Mouse (Mus musculus) left cerebral cortex, adult 9 months (tissue): ENCODE results near the gene Pde4d.

Source experiments
- DNase-seq, 2 experiments: peaks; one replicate each; pipeline ENCODE4 v3.0.0; 2022; ENCODE audit warnings: low spot score in 2 of 2

Pde4d gene

DNA sequence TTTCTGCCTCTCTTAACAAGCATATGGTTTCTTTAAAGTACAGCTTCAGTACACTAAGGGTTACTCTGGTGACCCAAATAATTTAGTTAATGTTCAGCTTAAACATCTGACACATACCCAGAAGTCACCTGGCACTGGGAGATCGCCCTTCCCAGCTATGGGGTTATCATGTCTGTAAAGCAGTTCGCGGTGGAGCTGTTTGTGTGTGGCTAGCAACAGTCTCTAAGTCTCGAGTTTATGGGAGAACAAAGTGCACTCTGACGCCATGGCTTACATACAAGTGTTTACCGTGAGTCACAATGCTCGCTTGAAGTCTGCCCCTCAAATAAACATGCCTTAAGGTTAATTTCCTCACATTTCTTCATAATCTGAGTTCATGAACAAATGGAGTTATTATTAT, 1053.0 kb downstream of the Pde4d start:
- no peak for DNase-seq

- no peak for DNase-seq
These were observed 1057.0 kb downstream of the Pde4d start for GRCm38 (mm10) chr13:109506754-109507153.

- DNase-seq = no peak
These were observed 1058.7 kb downstream of the Pde4d start for GRCm38 (mm10) chr13:109508472-109508871.

GRCm38 (mm10) chr13:109518194-109518593, 1068.4 kb downstream of the Pde4d start:
- DNase-seq = no peak

DNA sequence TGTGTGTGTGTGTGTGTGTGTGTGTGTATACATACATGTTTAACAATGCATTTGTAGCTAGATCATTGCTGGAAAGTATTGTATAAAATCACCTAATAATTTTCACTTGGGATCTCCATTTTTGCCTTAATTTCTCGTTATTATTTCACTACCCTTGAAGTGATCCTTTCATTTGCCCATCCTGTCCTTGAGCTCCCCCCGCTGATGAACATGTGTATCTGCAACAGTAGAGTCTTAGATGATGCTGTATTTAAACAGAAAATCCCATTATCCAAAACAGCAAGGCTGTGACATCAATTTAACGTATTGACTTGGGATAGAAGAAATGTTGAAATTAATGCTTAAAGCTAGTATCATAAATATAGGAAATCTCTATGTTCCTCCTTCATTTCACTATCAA, 1069.7 kb downstream of the Pde4d start:
- no peak for DNase-seq

- DNase-seq = no peak
These were observed 1070.4 kb downstream of the Pde4d start for GRCm38 (mm10) chr13:109519966-109520646.

GRCm38 (mm10) chr13:109533838-109534523, 1084.2 kb downstream of the Pde4d start:
- no peak for DNase-seq

DNA sequence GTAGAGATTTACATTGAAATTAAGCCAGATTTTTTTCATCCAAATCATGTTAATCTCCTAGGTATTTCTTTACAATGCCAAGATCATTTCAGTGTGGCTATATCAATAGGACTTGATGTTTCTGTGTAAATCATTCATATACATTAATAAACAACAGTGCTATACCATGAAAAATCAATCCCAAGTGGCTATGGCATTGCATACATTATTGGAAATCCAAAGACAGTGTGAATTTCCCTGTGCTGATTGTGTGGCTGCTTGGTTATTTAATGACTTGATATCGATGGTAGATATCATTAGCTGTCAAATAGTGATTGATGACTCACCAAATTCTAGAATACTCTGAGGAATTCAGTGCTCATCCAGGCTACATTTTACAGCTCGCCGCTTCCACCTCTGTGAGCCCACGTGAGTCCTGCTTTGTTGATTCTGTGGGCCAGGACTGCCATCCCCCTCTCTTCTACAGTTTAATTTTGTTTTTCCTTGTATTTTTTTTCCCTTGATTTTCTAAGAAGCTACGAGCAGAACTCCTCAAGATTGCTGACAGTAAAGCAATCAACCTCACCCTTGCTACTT, 1085.0 kb downstream of the Pde4d start:
- no peak for DNase-seq

DNA sequence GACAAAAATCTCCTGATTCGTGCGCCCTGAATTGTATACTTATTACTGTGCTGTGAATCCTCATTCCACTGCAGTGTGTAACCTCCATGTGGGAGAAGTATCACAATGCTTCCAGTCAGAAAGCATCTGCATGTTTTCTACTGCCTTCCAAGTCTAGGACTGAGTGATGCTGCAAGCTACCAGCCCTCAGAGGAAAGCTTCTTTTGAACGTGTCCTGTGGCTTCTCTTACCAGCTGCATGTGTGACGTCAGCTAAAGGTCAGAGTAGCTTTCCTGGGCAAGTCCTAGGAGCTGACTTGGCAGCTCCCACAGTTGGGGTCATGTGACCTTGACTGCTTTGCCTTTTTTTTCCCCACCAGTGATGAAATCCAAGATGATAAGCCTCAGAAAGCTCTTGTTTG, 1086.9 kb downstream of the Pde4d start:
- DNase-seq = no peak

DNA sequence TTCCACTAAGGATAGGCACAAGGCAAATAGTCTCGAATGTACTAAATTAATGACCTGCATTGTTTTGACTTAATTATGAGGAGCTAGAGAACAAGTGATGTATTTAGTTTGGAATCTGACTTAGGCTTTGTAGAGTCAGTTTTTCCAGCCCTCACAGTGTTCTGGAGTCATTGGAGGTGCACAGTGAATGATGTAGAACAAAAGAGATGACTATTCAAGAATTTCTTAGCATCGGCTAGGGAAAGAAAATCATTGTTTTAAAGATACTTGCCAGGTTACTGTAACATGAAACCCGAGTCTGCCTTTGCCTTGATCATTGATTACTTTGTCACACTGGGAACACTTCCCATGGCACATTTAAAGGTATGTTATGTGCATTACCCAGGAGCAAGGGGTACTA, 1089.6 kb downstream of the Pde4d start:
- DNase-seq = no peak

GRCm38 (mm10) chr13:109544646-109545045, 1094.9 kb downstream of the Pde4d start:
- DNase-seq = no peak

DNA sequence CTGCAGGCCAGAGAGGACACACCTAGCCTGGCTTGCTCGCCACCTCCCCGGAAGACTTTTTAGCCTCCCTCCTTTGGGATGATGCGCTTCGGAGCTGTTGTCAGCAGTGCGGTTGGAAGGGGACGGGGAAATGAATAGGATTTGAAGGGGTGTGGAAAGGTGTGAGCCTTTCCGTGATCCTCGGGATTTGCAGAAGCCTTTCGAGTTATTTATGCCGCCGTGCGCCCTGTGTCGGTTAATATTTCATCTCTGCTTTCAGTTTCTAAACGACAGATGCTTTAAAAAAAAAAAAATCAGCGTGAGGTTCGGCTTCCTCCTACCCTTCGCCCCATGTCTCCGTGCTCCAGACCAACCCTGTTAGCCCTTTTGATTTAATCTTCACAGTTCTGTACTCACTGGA, 1096.6 kb downstream of the Pde4d start:
- no peak for DNase-seq

DNA sequence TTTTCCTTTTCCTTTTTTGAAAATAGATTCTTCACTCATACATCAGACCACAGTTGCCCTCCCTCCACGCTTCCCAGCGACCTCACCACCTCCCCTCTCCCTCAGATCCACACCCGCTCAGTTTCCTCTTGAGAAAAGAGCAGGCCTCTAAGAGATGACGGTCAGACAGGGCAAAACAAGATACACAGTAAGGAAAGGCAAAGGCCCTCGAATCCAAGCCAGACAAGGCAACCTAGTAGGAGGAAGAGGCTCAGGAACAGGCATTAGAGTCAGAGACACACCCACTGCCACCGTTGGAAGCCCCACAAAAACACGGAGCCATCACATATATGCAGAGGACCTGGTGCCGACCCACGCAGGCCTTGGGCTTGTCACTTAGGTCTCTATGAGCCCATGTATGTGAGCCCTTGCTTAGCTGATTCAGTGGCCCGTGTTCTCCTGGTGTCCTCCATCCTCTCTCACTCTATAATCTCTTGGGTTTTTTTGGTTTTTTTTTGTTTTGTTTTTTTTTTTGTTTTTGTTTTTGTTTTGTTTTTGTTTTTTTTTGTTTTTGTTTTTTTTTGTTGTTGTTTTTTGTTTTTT, 1097.3 kb downstream of the Pde4d start:
- no peak for DNase-seq

DNA sequence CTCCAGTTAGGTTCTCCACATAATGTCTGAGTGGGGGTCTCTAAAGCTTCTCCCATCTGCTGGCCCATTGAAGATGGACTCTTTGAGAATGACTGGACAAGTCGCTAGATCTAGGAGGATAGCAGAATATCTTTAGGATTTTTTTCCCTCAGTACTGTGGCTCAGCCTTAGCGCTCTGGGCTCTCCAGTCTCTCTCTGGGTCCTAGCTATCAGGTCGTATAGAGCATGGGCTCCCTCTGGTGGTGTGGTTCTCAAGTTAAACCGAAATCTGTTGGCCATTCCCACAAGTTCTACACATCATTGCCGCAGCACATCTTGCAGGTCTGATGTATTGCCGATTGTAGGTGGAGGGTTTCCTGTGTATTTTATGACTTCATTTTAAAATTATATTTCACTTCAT, 1098.0 kb downstream of the Pde4d start:
- DNase-seq = peak; percentile 55 to 86

GRCm38 (mm10) chr13:109548263-109548662, 1098.5 kb downstream of the Pde4d start:
- no peak for DNase-seq

- no peak for DNase-seq
These were observed 1099.2 kb downstream of the Pde4d start for GRCm38 (mm10) chr13:109548771-109549555.

- DNase-seq = no peak
These were observed 1102.1 kb downstream of the Pde4d start for GRCm38 (mm10) chr13:109551836-109552235.

- DNase-seq = no peak
These were observed 1105.8 kb downstream of the Pde4d start for GRCm38 (mm10) chr13:109555513-109555912.

DNA sequence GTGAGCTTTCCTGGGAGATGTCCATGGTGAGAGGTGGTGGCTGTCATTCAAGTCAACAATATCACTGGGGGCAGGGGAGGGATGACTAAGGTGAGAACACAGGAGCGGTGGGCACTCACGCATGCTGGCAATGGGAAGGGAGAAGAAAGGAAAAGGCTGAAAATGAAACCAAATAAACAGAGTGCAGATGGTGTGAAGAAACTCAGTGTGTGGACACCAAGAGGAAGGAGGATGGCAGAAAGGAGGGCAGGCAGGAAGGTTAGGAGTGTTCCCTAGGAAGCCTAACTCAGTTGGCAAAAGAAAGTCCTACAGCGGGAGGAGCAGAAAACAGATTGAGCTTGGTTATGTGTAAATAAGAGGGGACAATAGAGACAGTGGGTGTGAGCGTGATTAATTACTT, 1107.1 kb downstream of the Pde4d start:
- no peak for DNase-seq

GRCm38 (mm10) chr13:109558341-109559257, 1108.9 kb downstream of the Pde4d start:
- DNase-seq = peak; percentile 27 to 61

DNA sequence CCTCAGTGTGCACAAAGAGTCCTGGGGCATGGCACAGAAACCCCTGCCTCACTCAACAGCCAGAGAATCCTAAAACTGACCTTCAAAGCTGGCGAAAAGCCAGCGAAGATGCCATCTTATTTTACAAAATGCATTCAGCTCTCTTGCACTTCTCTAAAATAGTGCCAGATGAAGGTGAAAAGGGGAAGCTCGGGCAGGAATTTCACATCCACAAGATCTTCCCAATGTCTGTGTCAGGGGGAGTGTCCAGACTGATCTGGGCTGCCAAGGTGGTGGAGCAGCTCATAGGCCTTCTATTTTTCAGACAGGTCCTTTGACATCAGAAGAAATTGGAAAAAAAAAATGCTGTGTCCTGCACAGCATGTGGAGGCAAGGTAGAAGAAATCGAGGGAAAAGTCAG, 1110.5 kb downstream of the Pde4d start:
- no peak for DNase-seq
